Mouse (Mus musculus): Measurements from ENCODE around the gene Sgms1. TPM values are rescaled to one million over a fixed set of nuclear protein-coding genes. Genes with fewer than 3 reads are reported as not detected.

The Sgms1 gene
- total and polyA plus RNA-seq, 2 experiments from 2014 or later: 21.3 to 28.4 TPM

DNA sequence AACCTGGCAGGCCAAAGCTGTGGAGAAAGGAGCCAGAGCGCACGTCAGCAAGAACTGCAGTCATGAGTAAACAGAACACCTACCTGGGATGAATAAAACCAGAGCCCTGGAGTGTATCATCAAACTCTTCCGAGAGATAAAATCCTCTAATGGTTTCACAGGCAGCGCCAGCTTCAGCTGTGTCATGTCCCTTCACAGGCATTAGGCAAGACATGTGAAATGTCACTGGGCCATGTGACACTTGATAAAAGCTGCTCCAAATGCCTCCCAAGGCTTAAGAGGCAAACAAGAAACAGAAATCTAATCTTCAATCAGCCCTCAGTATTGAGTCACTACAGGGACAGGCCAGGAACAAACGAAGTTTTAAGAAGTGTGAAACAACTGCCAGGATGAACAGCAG is 193.3 kb downstream of the Sgms1 start:
- H3K4me2 ChIP-seq (ENCODE audit: low read depth, low read length, poor library complexity, severe bottlenecking): no peak overlapping the region
- H3K9ac ChIP-seq (replicated peaks; ENCODE audit: low read length, poor library complexity, severe bottlenecking): no peak overlapping the region
- no peak overlapping the region for H3K4me3 ChIP-seq (ENCODE audit: low read depth, low read length)
- H3K36me3 ChIP-seq (ENCODE audit: insufficient read depth, low read length): no peaks in the 10 kb centered on the region
- WGBS: 42% methylated on average over 5 of the region's 5 CpGs
- no peak for ATAC-seq (ENCODE audit: low FRiP score)
- H3K27ac ChIP-seq (ENCODE audit: low read depth, low read length): no peak overlapping the region
- H3K27me3 ChIP-seq (ENCODE audit: insufficient read depth, low read length): no peaks in the 10 kb centered on the region
- no peaks in the 10 kb centered on the region for H3K9me3 ChIP-seq (ENCODE audit: low read length)
- no peak for DNase-seq (ENCODE audit: low spot score)
- H3K4me1 ChIP-seq (ENCODE audit: insufficient read depth, low read length): no peaks in the 10 kb centered on the region
- TF ChIP-seq CTCF (IDR thresholded peaks at IDR 0.05): no peak

DNA sequence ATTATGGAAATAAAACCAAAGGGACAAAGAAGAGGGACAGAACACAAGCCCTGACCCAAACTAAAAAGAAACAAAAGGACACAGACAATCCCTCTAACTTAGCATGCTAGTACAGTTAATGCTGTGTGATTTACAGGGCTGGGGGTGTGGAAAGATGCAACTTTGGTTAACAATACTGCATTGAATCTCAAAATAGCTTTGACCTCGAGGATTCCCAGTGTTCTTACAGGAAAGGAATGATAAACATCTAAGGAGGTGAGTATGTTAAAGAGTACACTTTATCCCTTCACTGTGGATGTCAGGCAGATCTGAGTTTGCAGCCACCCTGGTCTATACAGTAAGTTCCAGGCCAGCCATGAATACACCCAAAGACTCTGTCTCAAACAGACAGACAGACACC is 194.7 kb downstream of the Sgms1 start:
- no peak for ATAC-seq (ENCODE audit: low FRiP score)
- Histone ChIP-seq H3K36me3 (ENCODE audit: insufficient read depth, low read length) (no peaks in the 10 kb centered on the region), H3K4me2 (ENCODE audit: low read depth, low read length, poor library complexity, severe bottlenecking) (no peak overlapping the region), H3K27ac (ENCODE audit: low read depth, low read length) (no peak overlapping the region), H3K4me1 (ENCODE audit: insufficient read depth, low read length) (no peaks in the 10 kb centered on the region), H3K4me3 (ENCODE audit: low read depth, low read length) (no peak overlapping the region), H3K9me3 (ENCODE audit: low read length) (no peaks in the 10 kb centered on the region), H3K27me3 (ENCODE audit: insufficient read depth, low read length) (no peaks in the 10 kb centered on the region), H3K9ac (replicated peaks; ENCODE audit: low read length, poor library complexity, severe bottlenecking) (no peak overlapping the region)
- TF ChIP-seq CTCF (IDR thresholded peaks at IDR 0.05): no peak
- WGBS: 23% methylated on average over 1 of the region's 1 CpGs
- no peak for DNase-seq (ENCODE audit: low spot score)

DNA sequence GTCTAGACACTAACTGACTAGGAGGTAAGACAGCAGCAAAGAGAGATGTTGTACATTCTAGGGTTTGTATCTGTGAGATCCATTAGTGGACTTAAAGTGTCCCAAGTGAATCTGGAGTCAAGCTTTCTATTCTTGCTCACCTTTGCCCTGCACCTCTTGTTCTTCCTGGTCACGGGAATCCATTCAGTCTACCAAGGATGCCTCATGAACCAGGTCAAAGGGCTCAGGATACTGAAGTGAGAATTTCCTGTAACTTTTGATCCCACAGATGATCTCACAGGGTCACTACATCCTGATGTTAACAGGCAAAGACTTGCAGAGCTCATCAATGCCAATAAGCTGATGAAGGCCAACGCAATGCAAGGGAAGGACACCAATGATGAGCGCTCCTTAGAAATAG is 195.4 kb downstream of the Sgms1 start:
- WGBS: 94% methylated on average over 3 of the region's 3 CpGs
- H3K36me3 ChIP-seq (ENCODE audit: insufficient read depth, low read length): no peaks in the 10 kb centered on the region
- H3K27ac ChIP-seq (ENCODE audit: low read depth, low read length): no peak overlapping the region
- no peak overlapping the region for H3K9ac ChIP-seq (replicated peaks; ENCODE audit: low read length, poor library complexity, severe bottlenecking)
- H3K4me2 ChIP-seq (ENCODE audit: low read depth, low read length, poor library complexity, severe bottlenecking): no peak overlapping the region
- TF ChIP-seq CTCF (IDR thresholded peaks at IDR 0.05): no peak
- ATAC-seq (ENCODE audit: low FRiP score) (no peak), DNase-seq (ENCODE audit: low spot score) (no peak)
- H3K4me3 ChIP-seq (ENCODE audit: low read depth, low read length): no peak overlapping the region
- H3K4me1 ChIP-seq (ENCODE audit: insufficient read depth, low read length): no peaks in the 10 kb centered on the region
- H3K9me3 ChIP-seq (ENCODE audit: low read length): no peaks in the 10 kb centered on the region
- H3K27me3 ChIP-seq (ENCODE audit: insufficient read depth, low read length): no peaks in the 10 kb centered on the region

- no peak overlapping the region for H3K4me2 ChIP-seq (ENCODE audit: low read depth, low read length, poor library complexity, severe bottlenecking)
- no peaks in the 10 kb centered on the region for H3K9me3 ChIP-seq (ENCODE audit: low read length)
- no peak overlapping the region for H3K27ac ChIP-seq (ENCODE audit: low read depth, low read length)
- DNase-seq (ENCODE audit: low spot score): no peak
- no peak for ATAC-seq (ENCODE audit: low FRiP score)
- H3K27me3 ChIP-seq (ENCODE audit: insufficient read depth, low read length): no peaks in the 10 kb centered on the region
- H3K4me3 ChIP-seq (ENCODE audit: low read depth, low read length): no peak overlapping the region
- H3K36me3 ChIP-seq (ENCODE audit: insufficient read depth, low read length): no peaks in the 10 kb centered on the region
- H3K9ac ChIP-seq (replicated peaks; ENCODE audit: low read length, poor library complexity, severe bottlenecking): no peak overlapping the region
- no peaks in the 10 kb centered on the region for H3K4me1 ChIP-seq (ENCODE audit: insufficient read depth, low read length)
- 91% methylated on average over 3 of the region's 3 CpGs for WGBS
- no peak for TF ChIP-seq CTCF (IDR thresholded peaks at IDR 0.05)
These were observed 197.9 kb downstream of the Sgms1 start for GRCm38 (mm10) chr19:32191596-32191995.

- no peak for TF ChIP-seq CTCF (IDR thresholded peaks at IDR 0.05)
- Histone ChIP-seq H3K36me3 (ENCODE audit: insufficient read depth, low read length) (no peaks in the 10 kb centered on the region), H3K4me3 (ENCODE audit: low read depth, low read length) (no peak overlapping the region), H3K27ac (ENCODE audit: low read depth, low read length) (no peak overlapping the region), H3K4me1 (ENCODE audit: insufficient read depth, low read length) (no peaks in the 10 kb centered on the region), H3K27me3 (ENCODE audit: insufficient read depth, low read length) (no peaks in the 10 kb centered on the region), H3K9me3 (ENCODE audit: low read length) (no peaks in the 10 kb centered on the region), H3K4me2 (ENCODE audit: low read depth, low read length, poor library complexity, severe bottlenecking) (no peak overlapping the region), H3K9ac (replicated peaks; ENCODE audit: low read length, poor library complexity, severe bottlenecking) (no peak overlapping the region)
- ATAC-seq (ENCODE audit: low FRiP score) (no peak), DNase-seq (ENCODE audit: low spot score) (no peak)
- 87% methylated on average over 6 of the region's 6 CpGs for WGBS
These were observed 199.6 kb downstream of the Sgms1 start for GRCm38 (mm10) chr19:32189961-32190360.

GRCm38 (mm10) chr19:32189036-32189436 is 200.5 kb downstream of the Sgms1 start:
- no peaks in the 10 kb centered on the region for H3K27me3 ChIP-seq (ENCODE audit: insufficient read depth, low read length)
- no peak for ATAC-seq (ENCODE audit: low FRiP score)

More at GRCm38 (mm10) chr19:32189036-32189436, 200.5 kb downstream of the Sgms1 start:
- no peak overlapping the region for H3K4me2 ChIP-seq (ENCODE audit: low read depth, low read length, poor library complexity, severe bottlenecking)
- TF ChIP-seq CTCF (IDR thresholded peaks at IDR 0.05): no peak
- no peak for DNase-seq (ENCODE audit: low spot score)
- H3K4me3 ChIP-seq (ENCODE audit: low read depth, low read length): no peak overlapping the region
- H3K36me3 ChIP-seq (ENCODE audit: insufficient read depth, low read length): no peaks in the 10 kb centered on the region
- H3K9me3 ChIP-seq (ENCODE audit: low read length): no peaks in the 10 kb centered on the region
- whole genome bisulfite sequencing: 63% methylated on average over 5 of the region's 5 CpGs
- H3K27ac ChIP-seq (ENCODE audit: low read depth, low read length): no peak overlapping the region
- no peaks in the 10 kb centered on the region for H3K4me1 ChIP-seq (ENCODE audit: insufficient read depth, low read length)
- H3K9ac ChIP-seq (replicated peaks; ENCODE audit: low read length, poor library complexity, severe bottlenecking): no peak overlapping the region

Measured in midbrain, postnatal 0 days (tissue).